Mouse (Mus musculus): ENCODE measurements at regions not wholly inside any gene's neighbourhood (a gene's known extent, or its start where the extent isn't known, plus 50 kb on each side); places are given as distances from the start of the nearest gene placed in this dataset.

GRCm38 (mm10) chr3:148564716-148565115 is 425.6 kb downstream of the Adgrl2 start:
- in situ Hi-C loops (cut with MboI, MseI): loop anchor here in 1 of 2 experiments (10.0 kb wide), 1 partner anchor 1950 kb away; the partner anchor contains the start of gene Dnase2b

GRCm38 (mm10) chr3:148561211-148561610 is 429.1 kb downstream of the Adgrl2 start:
- in situ Hi-C loops (cut with MboI, MseI): loop anchor here in 1 of 2 experiments (10.0 kb wide), 1 partner anchor 1946 kb away; the partner anchor contains the start of gene Dnase2b

- in situ Hi-C loops (cut with MboI, MseI): loop anchor here in 1 of 2 experiments (10.0 kb wide), 1 partner anchor 1945 kb away; the partner anchor contains the start of gene Dnase2b
Measured at GRCm38 (mm10) chr3:148559752-148560460, 430.4 kb downstream of the Adgrl2 start.

GRCm38 (mm10) chr3:148558592-148559157 is 431.7 kb downstream of the Adgrl2 start:
- in situ Hi-C loops (cut with MboI, MseI): no loop called here

- in situ Hi-C loops (cut with MboI, MseI): no loop called here
Measured at GRCm38 (mm10) chr3:148555324-148555723, 435.0 kb downstream of the Adgrl2 start.

GRCm38 (mm10) chr3:148550716-148551115 is 439.6 kb downstream of the Adgrl2 start:
- in situ Hi-C loops (cut with MboI, MseI): no loop called here

GRCm38 (mm10) chr3:148544929-148545328 is 445.4 kb downstream of the Adgrl2 start:
- in situ Hi-C loops (cut with MboI, MseI): no loop called here

- in situ Hi-C loops (cut with MboI, MseI): no loop called here
Measured at GRCm38 (mm10) chr3:148542217-148542616, 448.1 kb downstream of the Adgrl2 start.

GRCm38 (mm10) chr3:148537669-148538271 is 452.6 kb downstream of the Adgrl2 start:
- in situ Hi-C loops (cut with MboI, MseI): no loop called here

GRCm38 (mm10) chr3:148529893-148530292 is 460.5 kb downstream of the Adgrl2 start:
- in situ Hi-C loops (cut with MboI, MseI): no loop called here

GRCm38 (mm10) chr3:148510381-148510780 is 480.0 kb downstream of the Adgrl2 start:
- in situ Hi-C loops (cut with MboI, MseI): no loop called here

GRCm38 (mm10) chr3:148504928-148505327 is 485.4 kb downstream of the Adgrl2 start:
- in situ Hi-C loops (cut with MboI, MseI): no loop called here

GRCm38 (mm10) chr3:148503432-148503831 is 486.9 kb downstream of the Adgrl2 start:
- in situ Hi-C loops (cut with MboI, MseI): no loop called here

- in situ Hi-C loops (cut with MboI, MseI): no loop called here
Measured at GRCm38 (mm10) chr3:148501801-148502200, 488.6 kb downstream of the Adgrl2 start.

- in situ Hi-C loops (cut with MboI, MseI): loop anchor here in 1 of 2 experiments (5.0 kb wide), 1 partner anchor 49 kb away; no protein-coding TSS in a partner anchor
Measured at GRCm38 (mm10) chr3:148496672-148497071, 493.7 kb downstream of the Adgrl2 start.

- in situ Hi-C loops (cut with MboI, MseI): no loop called here
Measured at GRCm38 (mm10) chr3:148491287-148491686, 499.1 kb downstream of the Adgrl2 start.

- in situ Hi-C loops (cut with MboI, MseI): no loop called here
Measured at GRCm38 (mm10) chr3:148489201-148489600, 501.2 kb downstream of the Adgrl2 start.

- in situ Hi-C loops (cut with MboI, MseI): no loop called here
Measured at GRCm38 (mm10) chr3:148487949-148488348, 502.4 kb downstream of the Adgrl2 start.

GRCm38 (mm10) chr3:148475862-148476261 is 514.5 kb downstream of the Adgrl2 start:
- in situ Hi-C loops (cut with MboI, MseI): no loop called here

- in situ Hi-C loops (cut with MboI, MseI): no loop called here
Measured at GRCm38 (mm10) chr3:148472943-148473444, 517.4 kb downstream of the Adgrl2 start.

GRCm38 (mm10) chr3:148465456-148465855 is 524.9 kb downstream of the Adgrl2 start:
- in situ Hi-C loops (cut with MboI, MseI): no loop called here

- in situ Hi-C loops (cut with MboI, MseI): no loop called here
Measured at GRCm38 (mm10) chr3:148462791-148463190, 527.6 kb downstream of the Adgrl2 start.
